Mouse (Mus musculus) Patski (cell line): ENCODE measurements around the gene Kank1. TPM values are rescaled to one million over a fixed set of nuclear protein-coding genes. Genes with fewer than 3 reads are reported as not detected.

Experiments
- ATAC-seq: fragments of 100-300 bp; one replicate; pipeline ENCODE4 v1.8.0; 2021
- CTCF ChIA-PET: fragments of 350-600 bp; sonication (Branson Sonifier 250); formaldehyde crosslinking; loops from one replicate; lab custom pipeline; 2022; ENCODE audit warnings: inconsistent platforms; lab: Charles Lee
- POLR2A ChIA-PET: fragments of 350-600 bp; sonication (Branson Sonifier 250); formaldehyde crosslinking; loops from one replicate; lab custom pipeline; 2022; ENCODE audit warnings: antibody characterized with exemption, inconsistent platforms; lab: Charles Lee
- DNase-seq: peaks from one replicate; pipeline ENCODE4 v3.0.0-alpha.2; 2011; ENCODE audit warnings: low read depth, low spot score
- H3K27me3 ChIP-seq: fragments of 371-371 bp; one replicate; pipeline ENCODE4 v1.5.1; 2021
- CTCF ChIP-seq: fragments of 100-300 bp; IDR thresholded peaks from one replicate; pipeline ENCODE4 v1.5.1; 2021
- in situ Hi-C: fragments of 300-500 bp; cut with MboI; formaldehyde crosslinking; loops from 3 replicates; pipeline ENCODE4 v1.11.1; 2018; ENCODE audit warnings: low pct_unique_long_range_greater_than_20kb, mixed read lengths
- polyA plus RNA-seq: library from polyadenylated mRNA; unstranded; gene quantifications from one replicate; pipeline ENCODE4 v1.2.3, GENCODE M21; 2021

Kank1 gene
- polyA plus RNA-seq, 1 experiment from 2014 or later: 60.9 TPM

GRCm38 (mm10) chr19:25381972-25382371, 145.2 kb downstream of the Kank1 start:
- no peaks in the 10 kb centered on the region for H3K27me3 ChIP-seq
- ATAC-seq (no peak), DNase-seq (no peak)
- no peak for TF ChIP-seq CTCF
- in situ Hi-C loops: no loop called here
- ChIA-PET POLR2A (interaction anchor here (1.1 kb wide), 1 partner anchor 15 kb away, joined by 3 read pairs; no protein-coding TSS in a partner anchor), CTCF (interaction anchor here (0.9 to 1.4 kb wide), 4 partner anchors 25 to 39 kb away, joined by 3 read pairs; no protein-coding TSS in a partner anchor)

- in situ Hi-C loops: no loop called here
- CTCF ChIA-PET: interaction anchor here (0.9 to 1.4 kb wide), 2 partner anchors 28 to 39 kb away, joined by 3 read pairs; no protein-coding TSS in a partner anchor
- DNase-seq (no peak), ATAC-seq (no peak)
- no peak for TF ChIP-seq CTCF
- POLR2A ChIA-PET: interaction anchor here (1.1 kb wide), 1 partner anchor 15 kb away, joined by 3 read pairs; no protein-coding TSS in a partner anchor
- no peaks in the 10 kb centered on the region for H3K27me3 ChIP-seq
Measured at GRCm38 (mm10) chr19:25382494-25382893, 145.7 kb downstream of the Kank1 start.

GRCm38 (mm10) chr19:25383386-25384146, 146.8 kb downstream of the Kank1 start:
- no peak for TF ChIP-seq CTCF
- no peaks in the 10 kb centered on the region for H3K27me3 ChIP-seq
- no peak for DNase-seq
- POLR2A ChIA-PET: interaction anchor here (1.0 kb wide), 1 partner anchor 8 kb away, joined by 3 read pairs; no protein-coding TSS in a partner anchor
- ATAC-seq: peak; percentile 52
- in situ Hi-C loops: no loop called here
- CTCF ChIA-PET: interaction anchor here (1.6 kb wide), 1 partner anchor 68 kb away, joined by 4 read pairs; no protein-coding TSS in a partner anchor

GRCm38 (mm10) chr19:25385981-25386380, 149.2 kb downstream of the Kank1 start:
- no peak for DNase-seq
- POLR2A ChIA-PET: interaction anchor here (1.2 kb wide), 1 partner anchor 49 kb away, joined by 3 read pairs; no protein-coding TSS in a partner anchor
- CTCF ChIA-PET: interaction anchor here (0.9 to 1.9 kb wide), 5 partner anchors 11 to 21 kb away, joined by 3 to 6 read pairs (median 5); no protein-coding TSS in a partner anchor
- H3K27me3 ChIP-seq: no peaks in the 10 kb centered on the region
- no peak for TF ChIP-seq CTCF
- peak; percentile 26 for ATAC-seq
- in situ Hi-C loops: no loop called here

- POLR2A ChIA-PET: interaction anchor here (1.2 kb wide), 1 partner anchor 48 kb away, joined by 3 read pairs; no protein-coding TSS in a partner anchor
- CTCF ChIA-PET: interaction anchor here (1.3 to 1.9 kb wide), 3 partner anchors 10 to 13 kb away, joined by 3 to 6 read pairs (median 5); no protein-coding TSS in a partner anchor
- ATAC-seq (no peak), DNase-seq (no peak)
- in situ Hi-C loops: no loop called here
- no peaks in the 10 kb centered on the region for H3K27me3 ChIP-seq
- TF ChIP-seq CTCF: no peak
Measured at GRCm38 (mm10) chr19:25386679-25387470, 150.1 kb downstream of the Kank1 start.

- DNase-seq (no peak), ATAC-seq (no peak)
- no peaks in the 10 kb centered on the region for H3K27me3 ChIP-seq
- ChIA-PET POLR2A (no interaction called here), CTCF (no interaction called here)
- in situ Hi-C loops: no loop called here
- TF ChIP-seq CTCF: no peak
Measured at GRCm38 (mm10) chr19:25387902-25388301, 151.1 kb downstream of the Kank1 start.

GRCm38 (mm10) chr19:25392135-25392534, 155.4 kb downstream of the Kank1 start:
- no peak for TF ChIP-seq CTCF
- ATAC-seq (no peak), DNase-seq (no peak)
- H3K27me3 ChIP-seq: no peaks in the 10 kb centered on the region
- ChIA-PET CTCF (no interaction called here), POLR2A (no interaction called here)
- in situ Hi-C loops: no loop called here

- in situ Hi-C loops: no loop called here
- ATAC-seq (no peak), DNase-seq (no peak)
- H3K27me3 ChIP-seq: no peaks in the 10 kb centered on the region
- no peak for TF ChIP-seq CTCF
- ChIA-PET POLR2A (no interaction called here), CTCF (no interaction called here)
Measured at GRCm38 (mm10) chr19:25395035-25395434, 158.3 kb downstream of the Kank1 start.

GRCm38 (mm10) chr19:25396709-25397266, 160.0 kb downstream of the Kank1 start:
- ChIA-PET POLR2A (interaction anchor here (0.8 to 1.0 kb wide), 2 partner anchors 10 to 15 kb away, joined by 3 read pairs; no protein-coding TSS in a partner anchor), CTCF (interaction anchor here (0.9 to 2.0 kb wide), 3 partner anchors 9 to 16 kb away, joined by 3 to 5 read pairs (median 3); no protein-coding TSS in a partner anchor)
- no peak for TF ChIP-seq CTCF
- in situ Hi-C loops: no loop called here
- DNase-seq (no peak), ATAC-seq (no peak)
- no peaks in the 10 kb centered on the region for H3K27me3 ChIP-seq
